Mouse (Mus musculus) embryonic fibroblast, embryonic 13.5 days (primary cell): ENCODE results near the gene Sesn1.

Source experiments
- CTCF ChIP-seq: IDR thresholded peaks from 2 replicates; pipeline ENCODE4 v1.5.1; 2011; ENCODE audit warnings: mild to moderate bottlenecking, control low read depth, low read length, moderate library complexity, borderline replicate concordance; ENCODE audit not compliant: insufficient read depth
- POLR2A ChIP-seq: IDR thresholded peaks from 2 replicates; pipeline ENCODE4 v1.6.1; 2011; ENCODE audit warnings: low read depth, mild to moderate bottlenecking, control low read depth, low read length, moderate library complexity

DNA sequence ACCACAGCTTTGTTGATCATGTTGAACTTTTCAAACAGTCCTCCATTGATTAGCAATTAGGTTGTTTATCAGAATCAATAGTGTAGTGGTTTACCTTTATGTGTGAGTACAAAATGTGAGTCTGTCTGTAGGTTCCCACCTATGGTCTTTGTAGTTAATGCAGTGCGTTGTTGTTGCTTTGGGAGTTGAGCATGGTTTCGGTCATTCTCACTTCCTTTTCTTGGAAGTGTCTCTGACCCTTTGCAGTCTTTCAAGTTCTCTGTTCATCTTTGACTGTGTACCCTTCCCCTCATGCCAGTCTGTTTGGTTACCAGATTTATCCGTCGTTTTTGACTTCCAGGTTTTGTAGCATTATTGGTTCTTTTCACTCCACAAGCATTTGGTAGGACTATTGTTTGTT, 81.6 kb downstream of the Sesn1 start:
- TF ChIP-seq POLR2A = no peak
- TF ChIP-seq CTCF = no peak
